Mouse (Mus musculus): ENCODE data around the gene Spg11.
"Not testable (repeated sequence)": the region's sequence is repeated elsewhere in the genome, so short reads cannot be mapped to it uniquely, and the experiment has no call there.

DNA sequence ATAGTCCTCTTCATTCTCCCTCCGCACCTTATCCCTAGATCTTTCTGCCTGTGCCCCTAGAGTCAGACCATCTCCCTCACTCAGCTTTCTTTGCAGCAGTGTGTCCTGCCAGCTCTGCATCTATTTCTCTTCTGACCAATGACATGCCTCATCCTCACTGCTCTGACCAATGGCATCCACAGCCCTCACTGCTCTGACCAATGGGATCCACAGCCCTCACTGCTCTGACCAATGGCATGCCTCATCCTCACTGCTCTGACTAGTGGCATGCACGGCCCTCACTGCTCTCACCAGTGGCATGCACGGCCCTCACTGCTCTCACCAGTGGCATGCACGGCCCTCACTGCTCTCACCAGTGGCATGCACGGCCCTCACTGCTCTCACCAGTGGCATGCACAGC is 20.5 kb downstream of the Spg11 start:
- TF ChIP-seq EP300, CTCF (IDR thresholded peaks at IDR 0.05; ENCODE audit: low read depth): not testable (repeated sequence)
